Mouse (Mus musculus): Measurements from ENCODE around the gene Ctps.

- TF ChIP-seq CTCF (IDR thresholded peaks at IDR 0.05; ENCODE audit: low read depth), result no peak
- TF ChIP-seq EP300 (IDR thresholded peaks at IDR 0.05; ENCODE audit: low read depth), result no peak
These were observed 31.4 kb downstream of the Ctps start for GRCm38 (mm10) chr4:120538664-120539063.
